Mouse (Mus musculus) hindlimb bud, embryonic 11.5 days (tissue): ENCODE data around the gene Sh3bgrl2.

Source experiments
- DNase-seq: peaks from one replicate; pipeline ENCODE4 v3.0.0-alpha.2; 2012; ENCODE audit warnings: low read depth, low spot score; ENCODE audit errors: extremely low spot score

Gene Sh3bgrl2

DNA sequence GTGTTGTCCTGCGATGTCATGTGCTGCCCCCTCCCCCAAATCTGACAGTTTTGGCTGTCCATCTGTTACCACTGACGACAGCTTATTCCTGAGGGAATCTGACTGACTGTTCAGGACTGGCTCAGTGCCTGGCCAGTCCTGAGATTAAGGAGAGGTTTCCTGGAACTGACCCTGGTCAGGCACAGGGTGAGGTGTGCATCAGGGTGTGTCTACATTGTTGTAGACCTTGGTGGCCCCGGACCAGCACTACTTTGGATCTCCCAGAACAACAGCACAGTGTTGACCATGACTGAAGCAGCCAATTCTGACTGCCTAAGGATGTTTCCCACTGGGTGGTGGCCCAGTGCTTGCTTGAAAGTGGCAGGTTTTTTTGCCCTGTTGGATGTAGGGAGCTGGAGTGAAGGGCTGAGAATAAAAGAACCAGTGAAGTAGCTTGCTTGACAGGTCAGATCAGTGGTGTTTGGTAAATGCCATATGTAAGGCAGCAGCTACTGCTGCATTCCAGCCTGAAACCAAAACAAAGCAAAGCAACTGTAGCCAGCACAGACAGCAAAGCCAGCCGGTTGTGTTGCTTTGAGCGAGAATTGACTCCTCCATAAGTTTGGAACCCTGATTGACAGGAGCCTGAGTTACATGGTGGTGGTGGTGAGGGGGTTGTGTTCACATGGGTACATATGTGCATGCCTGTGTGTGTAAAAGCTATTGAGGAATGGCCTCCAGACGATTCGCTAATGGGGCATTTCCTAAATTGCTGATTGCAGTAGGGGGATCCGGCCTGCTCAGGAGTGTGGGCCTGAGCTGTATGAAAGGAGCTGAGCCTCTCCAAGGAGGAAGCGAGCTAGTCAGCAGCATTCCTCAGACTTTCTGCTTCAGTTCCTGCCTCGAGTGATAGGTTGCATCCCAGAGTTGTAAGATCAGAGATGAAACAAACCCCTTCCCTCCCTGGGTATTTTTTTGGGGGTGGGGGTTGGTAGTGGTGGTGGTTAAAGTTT lies 8.9 kb downstream of the Sh3bgrl2 start:
- no peak for DNase-seq

DNA sequence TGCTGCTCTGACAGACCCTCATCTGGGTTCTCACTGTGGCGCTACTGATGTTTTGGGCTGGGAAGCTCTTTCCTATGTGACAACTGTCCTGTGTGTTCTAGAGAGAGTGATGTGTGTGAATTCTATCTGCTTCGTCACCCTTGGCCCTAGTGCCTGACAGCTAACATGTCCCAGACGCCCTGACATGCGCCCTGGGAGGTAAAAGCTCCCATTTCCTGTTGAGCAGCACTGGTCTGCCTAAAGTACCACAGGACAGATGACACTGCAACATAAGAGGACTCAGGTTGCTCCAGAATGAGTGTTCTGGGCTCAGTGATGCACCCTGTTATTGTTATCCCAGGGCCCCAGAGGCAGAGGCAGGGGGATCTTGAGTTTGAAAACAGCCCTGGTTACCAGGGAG lies 12.5 kb downstream of the Sh3bgrl2 start:
- no peak for DNase-seq

DNA sequence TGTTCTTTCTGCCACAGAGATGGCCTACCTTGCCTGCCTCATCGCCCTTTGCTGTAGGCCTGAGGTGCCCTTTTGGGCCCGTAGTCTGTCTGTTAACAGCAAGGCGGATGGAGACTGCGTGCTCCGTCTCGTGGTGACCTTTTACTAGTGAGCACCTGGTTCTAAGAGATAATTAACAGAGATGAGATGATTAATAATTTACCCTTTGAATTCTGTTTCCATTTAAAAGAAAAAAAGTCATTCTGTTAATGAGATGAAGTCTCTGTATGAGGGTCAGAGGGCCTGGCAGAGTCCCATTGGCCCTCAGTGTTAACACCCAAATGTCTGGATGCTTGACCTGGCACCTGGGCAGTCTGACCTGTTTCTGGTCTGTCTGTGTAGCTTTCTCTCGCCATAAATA lies 14.8 kb downstream of the Sh3bgrl2 start:
- no peak for DNase-seq

DNA sequence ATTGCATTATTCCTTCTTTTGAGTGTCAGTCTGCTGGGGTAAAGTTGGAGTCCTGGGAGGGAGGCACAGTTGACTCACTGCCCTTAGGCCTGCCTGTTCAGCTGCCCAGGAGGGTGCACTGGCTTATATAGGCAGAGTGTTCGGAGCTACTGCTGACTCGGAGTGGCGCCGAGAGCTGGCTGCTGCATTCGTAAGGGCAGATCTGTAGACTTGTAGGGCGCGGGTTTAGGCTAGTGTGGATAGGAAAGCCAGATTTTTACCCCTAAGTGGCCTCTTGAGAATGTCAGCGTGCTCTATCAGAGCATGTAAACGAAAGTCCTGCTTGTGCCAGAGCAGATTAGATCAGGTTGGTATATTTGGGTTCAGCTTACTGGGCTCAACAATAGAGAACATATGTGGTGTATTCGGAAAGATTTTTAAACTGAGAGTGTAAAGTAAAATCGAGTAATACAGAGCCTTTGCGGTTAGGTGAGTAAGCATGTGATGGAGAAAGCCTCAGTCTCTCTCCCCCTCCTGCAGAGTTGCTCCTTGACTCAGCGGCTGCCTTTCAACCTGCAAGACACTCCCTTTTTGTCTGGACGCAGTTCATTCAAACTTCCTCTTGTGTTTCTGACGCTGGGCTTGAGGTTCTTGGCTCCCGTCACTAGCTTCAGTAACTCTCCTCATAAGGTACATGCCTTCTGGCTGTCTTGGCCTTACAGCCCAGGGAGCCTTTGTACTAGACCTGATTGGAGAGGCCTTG lies 15.9 kb downstream of the Sh3bgrl2 start:
- no peak for DNase-seq

DNA sequence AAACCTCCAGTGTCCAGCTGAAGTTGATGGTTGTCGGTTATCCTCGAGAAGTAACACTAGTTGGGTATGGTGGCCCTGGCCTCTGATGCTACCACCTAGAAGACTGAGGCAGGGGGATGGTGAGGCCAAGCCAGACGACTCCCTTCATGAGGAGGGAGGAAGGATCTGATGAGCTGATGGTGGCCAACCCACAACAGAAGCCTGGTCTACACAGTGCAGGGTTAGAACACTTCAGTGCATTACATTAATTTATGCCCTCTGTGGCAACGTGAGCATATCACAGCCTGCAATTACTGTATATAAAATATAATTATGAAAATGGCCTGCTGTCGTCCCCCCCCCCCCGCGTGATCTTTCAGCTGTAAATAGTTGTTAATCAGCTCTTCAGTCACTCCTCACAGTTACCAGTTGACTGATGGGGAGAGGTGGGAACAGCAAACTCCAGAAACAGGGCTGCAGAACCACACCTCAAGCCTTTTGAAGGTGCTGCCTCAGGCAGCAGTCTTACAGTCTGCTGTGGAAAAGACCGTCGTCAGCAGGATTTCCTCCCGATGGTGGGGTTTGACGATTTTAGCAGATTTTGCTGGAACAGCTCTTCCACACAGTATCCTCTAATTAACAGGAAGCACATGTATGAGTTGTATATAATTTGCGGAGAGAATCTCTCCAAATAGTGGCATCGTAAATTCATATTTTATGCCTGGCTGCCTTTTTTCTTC lies 17.0 kb downstream of the Sh3bgrl2 start:
- DNase-seq, result no peak

DNA sequence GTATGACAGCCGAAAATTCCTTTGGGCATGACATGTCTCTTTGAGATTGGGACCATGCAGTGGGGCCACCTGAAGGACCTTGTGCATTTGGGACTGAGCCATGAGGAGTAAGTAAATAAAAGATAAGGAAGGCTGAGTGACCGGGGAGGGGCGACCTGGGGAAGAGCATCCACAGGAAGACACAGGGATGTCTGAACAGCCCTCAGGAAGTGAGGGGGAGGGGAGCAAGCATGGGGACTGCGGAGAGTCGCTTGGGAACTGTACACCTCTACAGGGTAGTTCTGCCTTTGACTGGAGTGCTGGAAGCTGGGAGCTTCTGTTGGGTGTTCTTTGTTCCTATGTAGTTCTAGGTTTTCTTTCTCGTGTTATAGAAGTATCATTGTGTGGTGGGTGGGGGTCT lies 18.0 kb downstream of the Sh3bgrl2 start:
- no peak for DNase-seq

DNA sequence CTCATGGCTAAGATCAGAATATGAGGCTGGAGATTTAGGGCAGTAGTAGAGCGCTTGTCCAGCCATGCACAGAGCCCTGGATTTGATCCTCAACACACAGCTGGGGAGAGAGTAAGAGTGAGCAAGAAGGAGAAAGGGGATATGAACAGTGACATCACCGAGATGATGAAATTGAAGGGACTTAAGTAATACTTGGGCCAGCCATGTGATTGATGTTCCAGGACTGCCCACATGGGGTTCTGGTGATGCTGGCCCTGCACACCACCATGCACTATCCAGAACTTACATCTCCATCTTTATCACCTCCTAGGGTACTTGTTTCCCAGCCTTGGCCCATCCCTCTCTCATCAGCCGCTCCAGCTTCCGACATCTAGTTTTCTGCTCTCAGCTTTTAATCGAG lies 20.0 kb downstream of the Sh3bgrl2 start:
- DNase-seq, result no peak

DNA sequence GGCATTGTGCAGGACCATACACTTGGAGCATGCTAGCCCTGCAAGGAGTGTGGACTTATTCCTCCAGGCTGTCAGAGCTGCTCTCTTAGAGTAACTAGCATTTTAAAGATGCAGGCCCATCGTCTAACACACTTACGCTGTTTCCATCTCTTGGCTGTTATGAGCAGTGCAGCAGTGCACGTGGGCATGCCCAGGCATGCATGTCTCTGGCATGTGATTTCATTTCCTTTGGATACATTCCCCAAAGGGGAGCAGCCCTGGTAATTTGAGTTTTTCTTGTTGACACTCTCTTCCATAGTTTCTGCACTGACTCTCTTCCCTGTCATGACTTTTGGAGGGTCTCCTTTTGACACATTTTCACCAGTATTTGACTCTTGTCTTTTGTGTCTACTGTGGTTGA lies 20.8 kb downstream of the Sh3bgrl2 start:
- no peak for DNase-seq

DNA sequence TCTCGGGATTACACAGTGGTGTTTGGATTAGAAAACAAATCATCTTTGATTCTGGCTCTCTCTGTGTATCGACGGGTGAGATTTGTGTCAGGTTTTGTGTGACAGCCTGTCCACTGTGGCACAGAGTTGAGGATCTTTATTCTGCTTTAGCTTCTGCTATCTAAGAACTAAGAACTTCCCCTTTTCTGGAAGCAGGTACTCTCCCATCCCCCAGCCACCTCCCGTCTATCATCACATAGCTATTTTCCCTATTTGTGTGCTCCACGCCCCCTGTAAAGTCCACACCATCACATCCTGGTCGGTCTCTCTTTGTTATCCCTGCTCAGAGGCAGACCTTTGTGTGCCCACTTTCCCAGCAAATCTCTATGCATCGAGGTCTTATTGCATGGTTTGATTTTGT lies 21.8 kb downstream of the Sh3bgrl2 start:
- no peak for DNase-seq

DNA sequence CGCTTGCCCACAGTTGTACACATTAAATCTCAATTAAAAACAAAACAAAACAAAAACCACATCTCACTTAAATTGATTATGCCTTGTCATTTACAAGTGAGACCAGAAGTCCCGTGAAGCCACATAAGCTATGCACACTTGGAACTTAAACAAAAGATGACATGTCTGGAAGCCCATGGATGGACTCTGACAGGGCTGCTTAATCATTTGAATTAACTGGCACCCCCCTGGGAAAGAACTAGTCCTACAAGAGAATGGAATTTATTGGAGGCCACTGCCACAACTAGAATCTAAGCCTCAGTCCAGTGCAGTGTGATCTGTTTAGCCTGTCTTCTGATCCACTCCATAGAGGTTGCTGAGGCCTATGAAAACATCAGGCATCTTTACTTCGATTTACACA lies 23.2 kb downstream of the Sh3bgrl2 start:
- DNase-seq, result no peak

DNA sequence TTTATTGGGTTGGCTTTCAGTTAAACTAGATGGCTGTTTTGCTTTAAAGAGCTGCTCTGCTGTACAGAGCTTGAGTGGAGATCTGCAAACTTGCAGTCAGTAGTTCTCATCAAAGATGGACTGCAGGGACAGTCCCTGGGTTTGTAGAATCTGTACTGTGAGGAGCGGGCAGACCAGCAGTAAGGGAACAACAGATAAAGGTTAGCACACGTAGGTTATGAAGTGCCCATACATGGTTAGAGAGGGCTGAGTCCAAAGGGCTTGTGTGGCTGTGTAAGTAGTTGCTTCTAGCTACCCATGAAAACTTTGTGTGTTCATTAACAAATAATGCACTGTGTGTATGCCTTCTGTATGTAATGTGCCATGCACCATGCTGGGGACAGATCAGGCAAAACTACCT lies 24.2 kb downstream of the Sh3bgrl2 start:
- DNase-seq, result no peak

DNA sequence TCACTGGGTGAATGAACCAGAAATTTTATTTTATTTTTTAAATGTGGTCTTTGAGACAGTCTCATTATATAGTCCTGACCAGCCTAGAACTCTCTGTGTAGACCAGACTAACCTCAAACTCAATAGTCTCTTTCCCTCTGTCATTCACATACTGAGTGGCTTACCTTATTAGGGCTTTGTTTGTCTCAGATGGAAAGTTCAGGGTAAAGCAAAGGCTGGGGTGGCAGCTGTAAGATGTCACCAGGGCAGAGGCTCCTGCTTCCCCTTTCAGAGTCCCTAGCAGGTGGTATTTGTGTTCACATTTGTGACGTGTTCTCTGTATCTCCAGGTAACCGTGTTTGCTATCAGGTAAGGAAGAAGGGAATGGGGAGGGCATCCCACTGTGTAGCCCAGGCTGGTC lies 24.7 kb downstream of the Sh3bgrl2 start:
- no peak for DNase-seq

DNA sequence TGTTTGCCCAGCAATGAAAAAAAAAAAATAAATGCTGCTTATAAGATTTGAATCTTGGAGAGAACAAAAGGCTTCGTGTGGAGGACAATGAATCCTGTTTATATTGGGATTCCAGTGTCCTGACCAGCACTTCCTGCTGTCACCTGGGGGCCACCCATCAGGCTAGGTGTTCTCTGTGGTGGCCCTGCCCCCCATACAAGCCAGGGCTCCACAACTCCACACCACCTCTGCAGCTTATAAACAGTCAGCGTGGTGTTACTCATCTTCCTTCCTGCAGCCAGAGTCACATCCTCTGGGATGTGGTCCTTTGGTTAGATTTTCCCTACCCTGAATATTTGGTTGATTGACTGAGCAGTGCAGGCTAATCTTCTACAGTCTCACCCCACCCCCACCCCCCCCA lies 25.5 kb downstream of the Sh3bgrl2 start:
- DNase-seq, result no peak

DNA sequence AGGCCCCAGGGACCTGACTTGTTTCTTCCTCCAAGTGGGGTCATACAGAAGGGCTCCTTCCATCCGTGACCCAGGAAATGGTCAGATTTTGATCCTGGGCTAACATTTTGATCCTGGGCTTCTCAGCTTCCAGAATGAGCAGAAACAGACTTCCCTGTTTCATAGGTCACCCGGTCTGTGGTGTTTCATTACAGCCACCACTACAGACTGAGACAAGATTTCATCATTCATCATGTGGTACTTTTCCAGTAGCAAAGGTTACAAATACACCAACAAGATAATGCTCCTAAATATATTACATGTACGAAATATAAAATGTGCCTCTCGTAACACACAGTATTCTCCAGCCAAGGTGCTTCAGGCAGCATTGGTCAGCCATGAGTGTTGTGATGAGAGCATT lies 27.3 kb downstream of the Sh3bgrl2 start:
- no peak for DNase-seq

DNA sequence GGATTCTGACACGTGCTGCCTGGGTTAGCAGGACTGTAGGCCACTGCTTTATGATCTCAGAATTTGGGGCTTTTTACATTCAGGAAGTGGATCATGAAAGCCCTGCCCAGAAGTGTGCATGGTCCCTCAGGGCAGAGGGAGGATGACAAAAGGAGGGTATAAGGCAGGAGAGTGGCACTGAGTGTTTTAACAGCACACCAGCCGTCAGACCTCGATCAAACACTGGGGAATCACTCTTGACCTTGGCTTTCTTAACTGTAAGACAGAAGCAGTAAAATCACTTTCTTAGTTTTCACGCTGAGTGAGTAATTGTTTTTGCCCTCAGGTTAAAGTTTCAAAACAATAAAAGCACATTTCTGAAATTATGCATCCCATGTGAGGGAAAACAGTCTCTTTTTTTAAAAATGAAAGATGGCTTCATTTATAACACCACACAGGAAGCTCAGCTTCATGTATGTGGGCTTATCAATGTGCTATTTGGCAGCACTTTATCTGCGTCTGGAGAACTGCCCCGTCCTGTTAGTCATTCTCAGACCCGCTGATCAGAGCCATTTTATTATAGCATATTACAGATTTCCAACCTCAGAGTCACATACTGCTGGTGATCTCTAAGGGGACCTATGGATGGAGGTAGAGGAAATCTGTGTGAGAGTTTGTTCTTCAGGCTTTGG lies 28.0 kb downstream of the Sh3bgrl2 start:
- DNase-seq, result no peak

DNA sequence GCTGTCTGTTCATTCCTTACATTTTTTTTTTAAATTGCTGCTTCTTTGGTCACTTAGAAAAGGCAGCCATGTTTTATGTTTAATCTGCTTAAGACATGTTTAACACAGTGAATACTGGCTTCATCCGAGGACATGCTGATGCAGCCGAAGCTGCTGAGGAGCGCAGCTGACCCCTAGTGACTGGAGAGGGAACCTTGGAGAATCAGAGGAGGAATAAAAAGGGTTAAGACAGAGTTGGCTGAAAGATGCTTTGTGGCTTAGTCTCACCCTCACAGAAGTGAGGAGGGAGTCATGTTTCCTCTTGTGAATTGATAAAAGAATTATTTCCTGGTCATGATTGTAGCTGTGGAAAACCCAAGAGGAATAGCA lies 28.5 kb downstream of the Sh3bgrl2 start:
- no peak for DNase-seq

DNA sequence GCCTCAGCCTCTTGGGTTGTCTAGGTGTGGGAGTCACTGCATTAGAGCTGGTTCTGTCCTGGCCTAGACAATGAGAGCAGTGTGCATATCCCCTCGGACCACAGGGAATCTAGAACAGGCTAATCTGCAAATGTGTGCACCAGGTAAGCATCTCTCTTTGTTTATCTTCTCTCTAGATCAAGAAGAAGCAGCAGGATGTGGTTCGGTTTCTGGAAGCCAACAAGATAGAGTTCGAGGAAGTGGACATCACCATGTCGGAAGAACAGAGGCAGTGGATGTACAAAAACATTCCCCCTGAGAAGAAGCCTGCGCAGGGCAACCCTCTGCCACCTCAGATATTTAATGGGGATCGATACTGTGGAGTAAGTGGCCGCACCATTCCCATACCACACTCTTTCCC lies 29.1 kb downstream of the Sh3bgrl2 start:
- DNase-seq, result no peak

DNA sequence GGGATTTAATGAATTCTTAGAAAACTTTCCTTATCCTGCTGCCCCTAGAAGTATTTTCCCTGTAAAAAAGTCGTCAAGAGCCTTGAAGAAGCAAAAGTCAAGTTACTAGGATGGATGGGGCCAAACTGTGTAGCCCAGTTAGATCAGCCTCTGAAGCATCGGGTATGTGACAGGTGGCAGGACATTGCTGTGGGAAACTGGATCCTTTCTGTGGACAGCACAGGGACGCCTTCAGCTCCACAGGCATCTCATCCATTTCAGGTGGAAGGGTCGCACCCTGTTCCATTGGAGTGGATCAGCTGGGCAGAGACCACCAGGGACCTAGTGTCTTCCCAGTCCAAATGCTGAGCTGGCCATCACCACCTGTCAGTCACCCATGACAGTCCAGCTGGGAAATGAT lies 30.9 kb downstream of the Sh3bgrl2 start:
- DNase-seq, result no peak

DNA sequence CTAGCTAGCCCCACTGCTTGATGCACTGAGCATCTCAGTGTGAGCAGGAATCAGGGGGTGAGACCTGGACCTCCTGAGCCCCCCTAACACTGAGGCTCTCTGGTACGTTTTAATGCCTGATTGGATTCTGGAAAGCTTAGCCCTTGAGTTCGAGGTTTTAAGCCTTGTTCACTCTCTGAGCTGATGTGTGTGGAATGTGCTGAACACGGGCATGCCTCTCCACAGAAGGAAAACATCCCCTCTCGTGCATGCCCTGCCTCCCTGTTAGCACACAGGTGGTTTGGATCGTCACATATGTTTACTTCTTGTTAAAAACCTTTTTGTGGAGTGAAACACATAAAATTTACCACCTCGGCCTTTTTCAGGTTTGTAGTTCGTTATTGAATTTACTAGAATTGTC lies 34.6 kb downstream of the Sh3bgrl2 start:
- DNase-seq, result no peak

DNA sequence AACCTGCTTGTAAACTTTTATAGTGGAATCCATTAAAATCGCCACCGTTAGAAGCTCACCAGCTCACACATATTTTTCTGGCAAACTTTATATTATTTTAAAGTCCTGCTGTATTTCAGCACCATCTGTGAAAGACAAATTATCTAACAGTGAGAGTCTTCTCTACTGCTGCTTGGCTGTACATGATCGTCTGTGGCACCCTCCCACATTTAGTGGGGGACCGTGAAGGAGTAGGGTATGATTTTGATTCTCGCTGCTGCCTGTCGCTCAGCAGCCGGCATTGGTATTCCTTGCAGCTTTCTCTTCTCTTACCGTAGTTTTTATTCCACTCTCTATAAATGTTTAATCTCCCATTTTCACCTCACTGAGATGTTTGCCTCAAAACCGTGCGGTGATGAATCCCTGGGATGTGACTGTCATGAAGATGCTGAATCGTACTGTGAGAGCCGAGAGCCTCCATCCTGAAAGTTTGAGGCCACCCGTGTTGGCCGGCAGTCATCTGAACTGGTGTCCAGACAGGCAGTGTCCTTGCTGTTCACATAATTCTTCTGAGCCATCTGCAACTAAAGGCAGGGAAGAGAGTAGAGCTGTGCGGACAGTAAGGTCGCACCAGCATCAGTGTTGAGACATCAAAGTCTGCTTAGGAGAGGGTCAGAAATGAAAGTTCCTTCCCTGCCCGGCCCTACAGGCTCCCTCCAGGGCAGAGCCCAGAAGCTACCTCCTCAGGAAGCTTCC lies 38.4 kb downstream of the Sh3bgrl2 start:
- DNase-seq, result no peak
